Mouse (Mus musculus): ENCODE data around the gene Ppt2. TPM values are rescaled to one million over a fixed set of nuclear protein-coding genes. Genes with fewer than 3 reads are reported as not detected.

The Ppt2 gene
- polyA plus RNA-seq, 1 experiment from 2014 or later, result 24.3 TPM

GRCm38 (mm10) chr17:34591994-34592375 is 36.3 kb downstream of the Ppt2 start:
- Histone ChIP-seq H3K27me3 (ENCODE audit: insufficient read depth, poor library complexity, severe bottlenecking) (no peaks in the 10 kb centered on the region), H3K4me3 (peak overlapping the region; percentile 97), H3K4me1 (peaks cover 84% of the 10 kb centered on the region), H3K9me3 (no peaks in the 10 kb centered on the region), H3K27ac (peak overlapping the region; percentile 100), H3K36me3 (peaks cover 24% of the 10 kb centered on the region)
- WGBS, result under 1% methylated on average over 33 of the region's 35 CpGs
- peak; percentile 97 for DNase-seq (ENCODE audit: low spot score)

- H3K27me3 ChIP-seq (ENCODE audit: insufficient read depth, poor library complexity, severe bottlenecking), result no peaks in the 10 kb centered on the region
- no peaks in the 10 kb centered on the region for H3K9me3 ChIP-seq
- H3K27ac ChIP-seq, result peak within 1 kb of the TSS; percentile 100
- 4% methylated on average over 21 of the region's 21 CpGs for WGBS
- DNase-seq (ENCODE audit: low spot score), result no peak
- H3K36me3 ChIP-seq, result peaks cover 24% of the 10 kb centered on the region
- peak within 1 kb of the TSS; percentile 97 for H3K4me3 ChIP-seq
- H3K4me1 ChIP-seq, result peaks cover 86% of the 10 kb centered on the region
Measured at GRCm38 (mm10) chr17:34591029-34591993, 37.0 kb downstream of the Ppt2 start, which contains the start of gene Pbx2. TSS of gene Pbx2 (plus strand) at chr17:34591266.

- peak overlapping the region; percentile 100 for H3K27ac ChIP-seq
- peak overlapping the region; percentile 97 for H3K4me3 ChIP-seq
- H3K27me3 ChIP-seq (ENCODE audit: insufficient read depth, poor library complexity, severe bottlenecking), result no peaks in the 10 kb centered on the region
- H3K36me3 ChIP-seq, result peaks cover 15% of the 10 kb centered on the region
- WGBS, result 61% methylated on average over 15 of the region's 15 CpGs
- H3K4me1 ChIP-seq, result peaks cover 84% of the 10 kb centered on the region
- no peaks in the 10 kb centered on the region for H3K9me3 ChIP-seq
- DNase-seq (ENCODE audit: low spot score), result no peak
Measured at GRCm38 (mm10) chr17:34590154-34590987, 37.9 kb downstream of the Ppt2 start.

- Histone ChIP-seq H3K27ac (peak within 1 kb of the TSS; percentile 100), H3K9me3 (no peaks in the 10 kb centered on the region), H3K4me1 (peaks cover 77% of the 10 kb centered on the region), H3K36me3 (peaks cover 8% of the 10 kb centered on the region), H3K4me3 (peak within 1 kb of the TSS; percentile 97), H3K27me3 (ENCODE audit: insufficient read depth, poor library complexity, severe bottlenecking) (no peaks in the 10 kb centered on the region)
- DNase-seq (ENCODE audit: low spot score), result no peak
- 17% methylated on average over 6 of the region's 7 CpGs for WGBS
Measured at GRCm38 (mm10) chr17:34589681-34590101, 38.6 kb downstream of the Ppt2 start, which contains the start of gene Gpsm3. TSS of gene Gpsm3 (plus strand) at chr17:34589806.

GRCm38 (mm10) chr17:34589206-34589605 is 39.1 kb downstream of the Ppt2 start:
- peaks cover 72% of the 10 kb centered on the region for H3K4me1 ChIP-seq

GRCm38 (mm10) chr17:34588767-34589166 is 39.5 kb downstream of the Ppt2 start:
- no peaks in the 10 kb centered on the region for H3K36me3 ChIP-seq
- 65% methylated on average over 3 of the region's 3 CpGs for WGBS
- peaks cover 68% of the 10 kb centered on the region for H3K4me1 ChIP-seq
- H3K27ac ChIP-seq, result peak overlapping the region; percentile 100
- no peaks in the 10 kb centered on the region for H3K9me3 ChIP-seq
- H3K27me3 ChIP-seq (ENCODE audit: insufficient read depth, poor library complexity, severe bottlenecking), result 0 out of 2 replicates have a peak, but pooled peaks cover 2% of the 10 kb centered on the region
- no peak for DNase-seq (ENCODE audit: low spot score)
- H3K4me3 ChIP-seq, result no peak overlapping the region

More at GRCm38 (mm10) chr17:34589206-34589605, 39.1 kb downstream of the Ppt2 start:
- peaks cover 3% of the 10 kb centered on the region for H3K36me3 ChIP-seq
- no peaks in the 10 kb centered on the region for H3K9me3 ChIP-seq
- H3K4me3 ChIP-seq, result peak overlapping the region; percentile 40
- no peaks in the 10 kb centered on the region for H3K27me3 ChIP-seq (ENCODE audit: insufficient read depth, poor library complexity, severe bottlenecking)
- DNase-seq (ENCODE audit: low spot score), result no peak
- 43% methylated on average over 7 of the region's 7 CpGs for WGBS
- H3K27ac ChIP-seq, result peak overlapping the region; percentile 100

- no peaks in the 10 kb centered on the region for H3K9me3 ChIP-seq
- peaks cover 58% of the 10 kb centered on the region for H3K4me1 ChIP-seq
- no peak for DNase-seq (ENCODE audit: low spot score)
- peak overlapping the region; percentile 83 for H3K4me3 ChIP-seq
- H3K27me3 ChIP-seq (ENCODE audit: insufficient read depth, poor library complexity, severe bottlenecking), result 0 out of 2 replicates have a peak, but pooled peaks cover 9% of the 10 kb centered on the region
- peak overlapping the region; percentile 95 for H3K27ac ChIP-seq
- 3% methylated on average over 19 of the region's 19 CpGs for WGBS
- H3K36me3 ChIP-seq, result no peaks in the 10 kb centered on the region
Measured at GRCm38 (mm10) chr17:34587814-34588213, 40.5 kb downstream of the Ppt2 start.

GRCm38 (mm10) chr17:34587423-34587811 is 40.9 kb downstream of the Ppt2 start:
- H3K9me3 ChIP-seq, result no peaks in the 10 kb centered on the region
- peak; percentile 97 for DNase-seq (ENCODE audit: low spot score)
- H3K36me3 ChIP-seq, result no peaks in the 10 kb centered on the region
- peak overlapping the region; percentile 95 for H3K27ac ChIP-seq
- peak overlapping the region; percentile 83 for H3K4me3 ChIP-seq
- peaks cover 58% of the 10 kb centered on the region for H3K4me1 ChIP-seq
- under 1% methylated on average over 50 of the region's 50 CpGs for WGBS
- H3K27me3 ChIP-seq (ENCODE audit: insufficient read depth, poor library complexity, severe bottlenecking), result peaks cover 10% of the 10 kb centered on the region

GRCm38 (mm10) chr17:34586796-34587422 is 41.4 kb downstream of the Ppt2 start:
- peak overlapping the region; percentile 95 for H3K27ac ChIP-seq
- peaks cover 14% of the 10 kb centered on the region for H3K27me3 ChIP-seq (ENCODE audit: insufficient read depth, poor library complexity, severe bottlenecking)
- H3K4me3 ChIP-seq, result peak overlapping the region; percentile 83
- WGBS, result under 1% methylated on average over 38 of the region's 38 CpGs
- peaks cover 58% of the 10 kb centered on the region for H3K4me1 ChIP-seq
- no peaks in the 10 kb centered on the region for H3K9me3 ChIP-seq
- peak; percentile 96 for DNase-seq (ENCODE audit: low spot score)
- H3K36me3 ChIP-seq, result no peaks in the 10 kb centered on the region

- no peak for DNase-seq (ENCODE audit: low spot score)
- Histone ChIP-seq H3K36me3 (no peaks in the 10 kb centered on the region), H3K4me1 (peaks cover 51% of the 10 kb centered on the region), H3K9me3 (no peaks in the 10 kb centered on the region), H3K4me3 (peak overlapping the region; percentile 83), H3K27ac (peak overlapping the region; percentile 95), H3K27me3 (ENCODE audit: insufficient read depth, poor library complexity, severe bottlenecking) (peaks cover 14% of the 10 kb centered on the region)
- 28% methylated on average over 32 of the region's 32 CpGs for WGBS
Measured at GRCm38 (mm10) chr17:34585877-34586771, 42.2 kb downstream of the Ppt2 start.

- no peaks in the 10 kb centered on the region for H3K9me3 ChIP-seq
- no peaks in the 10 kb centered on the region for H3K36me3 ChIP-seq
- H3K27me3 ChIP-seq (ENCODE audit: insufficient read depth, poor library complexity, severe bottlenecking), result peaks cover 14% of the 10 kb centered on the region
- H3K27ac ChIP-seq, result no peak overlapping the region
- DNase-seq (ENCODE audit: low spot score), result no peak
- 90% methylated on average over 8 of the region's 8 CpGs for WGBS
- H3K4me1 ChIP-seq, result peaks cover 41% of the 10 kb centered on the region
- no peak overlapping the region for H3K4me3 ChIP-seq
Measured at GRCm38 (mm10) chr17:34585121-34585520, 43.2 kb downstream of the Ppt2 start.
